Comparison of ENCODE assay signal across 8 mouse cellular contexts in the genomic region with DNA sequence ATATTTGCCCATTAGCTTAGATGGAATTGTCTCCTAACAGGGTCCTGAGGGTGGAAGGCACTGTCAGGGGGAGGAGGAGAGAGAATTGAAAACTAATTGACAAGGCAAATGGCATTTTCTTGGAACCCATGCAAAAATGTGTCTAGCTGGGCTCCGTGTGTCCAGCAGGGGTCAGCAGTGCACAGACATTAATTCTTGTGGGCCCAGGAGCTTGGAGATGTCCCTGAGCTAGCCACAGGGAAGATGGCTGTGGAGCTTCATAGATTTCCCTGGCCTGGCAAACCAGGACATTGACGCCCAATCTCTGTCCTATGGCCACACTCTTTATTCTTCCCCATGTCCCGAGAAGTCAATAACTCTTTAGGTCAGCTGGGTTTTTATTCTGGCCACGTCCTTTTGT.
A peak's percentile ranks its signal among the peaks of the same experiment; 100 is the strongest.
DNase-seq lines count a peak whose midpoint lies in the region; ATAC-seq and TF ChIP-seq lines count a peak whose summit lies in the region.

No protein-coding gene starts in this region.

- no peak overlapping the region for H3K4me3 ChIP-seq in ES-E14 (ENCODE audit: insufficient read depth in 1 of 2, low read depth in 1 of 2, low read length in 2 of 2, poor library complexity in 1 of 2, severe bottlenecking in 1 of 2)
- no peak overlapping the region for H3K4me3 ChIP-seq in liver, embryonic 14.5 days (ENCODE audit: insufficient read depth in 1 of 2, low read depth in 2 of 2, low read length in 2 of 2)

- WGBS in liver, embryonic 14.5 days (ENCODE audit: insufficient replicate concordance), result 25% methylated on average over 4 of the region's 4 CpGs

- H3K9ac ChIP-seq in ES-E14 (ENCODE audit: insufficient read depth, low read depth, low read length, poor library complexity, severe bottlenecking), result no peak overlapping the region
- H3K9ac ChIP-seq in liver, embryonic 14.5 days (replicated peaks), result no peak overlapping the region

- DNase-seq in 3T3-L1 (ENCODE audit: low read depth, low spot score), result peak; percentile 72
- peak; percentile 29 for DNase-seq in ES-E14 (ENCODE audit: low read depth, low spot score)
- DNase-seq in cerebellum, adult 18-20 months, result peak; percentile 46 to 59
- peak; percentile 64 for DNase-seq in forelimb bud, embryonic 11.5 days (ENCODE audit: low read depth, low spot score)
- peak; percentile 45 to 86 for DNase-seq in kidney, postnatal 36 days
- DNase-seq in liver, embryonic 14.5 days (ENCODE audit: low read depth in 3 of 3, low spot score in 3 of 3), result peak in 1 of 3 experiments; percentile 2
- peak; percentile 85 for DNase-seq in retina, embryonic 14.5 days (ENCODE audit: low spot score)
- DNase-seq in spleen, postnatal 36 days (ENCODE audit: low spot score in 2 of 2), result no peak

- no peaks in the 10 kb centered on the region for H3K27me3 ChIP-seq in liver, embryonic 14.5 days (ENCODE audit: control insufficient read depth, insufficient read depth, low read length)

- H3K4me1 ChIP-seq in ES-E14 (ENCODE audit: control insufficient read depth in 2 of 2, insufficient read depth in 2 of 2, low read length in 2 of 2, poor library complexity in 1 of 2), result no peaks in the 10 kb centered on the region
- no peaks in the 10 kb centered on the region for H3K4me1 ChIP-seq in liver, embryonic 14.5 days (replicated peaks; ENCODE audit: control insufficient read depth in 2 of 2, insufficient read depth in 2 of 2, low read length in 1 of 2)

- H3K9me3 ChIP-seq in ES-E14 (ENCODE audit: control insufficient read depth, insufficient read depth, low read depth, low read length), result no peaks in the 10 kb centered on the region
- H3K9me3 ChIP-seq in liver, embryonic 14.5 days (ENCODE audit: control insufficient read depth, low read length), result no peaks in the 10 kb centered on the region

- no peak for TF ChIP-seq EP300 in liver, embryonic 14.5 days (IDR thresholded peaks at IDR 0.05; ENCODE audit: low read depth)

- TF ChIP-seq CTCF in liver, embryonic 14.5 days (IDR thresholded peaks at IDR 0.05; ENCODE audit: low read depth), result peak; percentile 71

- no peak for ATAC-seq in liver, embryonic 14.5 days (ENCODE audit: insufficient read depth)

- H3K36me3 ChIP-seq in ES-E14 (ENCODE audit: control insufficient read depth, insufficient read depth, low read length, poor library complexity, severe bottlenecking), result no peaks in the 10 kb centered on the region
- no peaks in the 10 kb centered on the region for H3K36me3 ChIP-seq in liver, embryonic 14.5 days (replicated peaks; ENCODE audit: control insufficient read depth, insufficient read depth, low read depth)

- H3K27ac ChIP-seq in ES-E14 (ENCODE audit: insufficient read depth, low read depth, low read length, poor library complexity, severe bottlenecking), result no peak overlapping the region
- no peak overlapping the region for H3K27ac ChIP-seq in liver, embryonic 14.5 days

- in situ Hi-C loops in ES-E14 (cut with MboI; ENCODE audit: low sequenced_read_pairs in 2 of 2, unreplicated experiment in 2 of 2), result no loop called here

- no peak overlapping the region for H3K4me2 ChIP-seq in liver, embryonic 14.5 days (ENCODE audit: low read depth)

TF ChIP-seq in ES-E14, 5 proteins besides CTCF, POLR2A, EP300 and RAD21:
- TF ChIP-seq ZNF384 (IDR thresholded peaks at IDR 0.05; ENCODE audit: low read depth, low read length), result no peak
- TF ChIP-seq CHD2 (IDR thresholded peaks at IDR 0.05; ENCODE audit: low read depth, low read length), result no peak
- no peak for TF ChIP-seq HCFC1 (IDR thresholded peaks at IDR 0.05; ENCODE audit: borderline replicate concordance, insufficient read depth, low read length)
- TF ChIP-seq ZC3H11A (IDR thresholded peaks at IDR 0.05; ENCODE audit: borderline replicate concordance, low read depth, low read length), result no peak
- no peak for TF ChIP-seq MAFK (IDR thresholded peaks at IDR 0.05; ENCODE audit: insufficient read depth, low read depth, low read length)

Comparison
In these comparisons a context has a peak if more than half of its experiments do, and no peak if none do; other contexts are left out.
1. DNase-seq: peak in 3T3-L1 (single experiment), ES-E14 (single experiment), cerebellum, adult 18-20 months (2 of 2), forelimb bud, embryonic 11.5 days (single experiment), kidney, postnatal 36 days (2 of 2) and retina, embryonic 14.5 days (single experiment); none in spleen, postnatal 36 days (0 of 2).